Mouse (Mus musculus) activated CD4-positive, CD25-positive, alpha-beta regulatory T cell, adult 4 months (primary cell): Measurements from ENCODE around the gene Prss33. TPM values are rescaled to one million over a fixed set of nuclear protein-coding genes. Genes with fewer than 3 reads are reported as not detected.

Experiments
- ATAC-seq: one replicate; pipeline ENCODE4 v1.8.0; 2017
- polyA plus RNA-seq, 2 experiments: library from polyadenylated mRNA; unstranded; fragments of 100-300 nt; shearing (Covaris generic); gene quantifications; one replicate each; pipeline ENCODE4 v1.2.1; 2017

The Prss33 gene
- polyA plus RNA-seq, 2 experiments from 2014 or later, result 1.1 to 2.4 TPM

DNA sequence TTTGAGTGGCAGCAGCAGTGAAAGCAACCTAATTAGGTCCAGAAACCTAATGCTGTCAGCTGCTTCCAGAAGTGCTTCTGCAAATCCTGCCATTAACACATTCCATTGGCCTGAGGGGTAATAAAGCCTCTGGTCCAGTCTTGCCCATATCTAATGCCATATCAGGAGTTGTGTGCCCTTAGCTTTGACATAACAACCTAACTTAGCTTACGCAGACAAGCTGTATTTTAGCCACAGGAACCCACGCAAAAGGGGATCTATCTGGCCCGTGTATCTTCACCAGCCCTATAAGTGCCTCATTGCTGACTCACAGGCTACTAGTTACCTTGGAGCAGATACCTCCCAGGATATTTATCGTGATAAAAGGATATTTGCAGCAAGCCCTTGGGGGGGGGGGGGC is 10.3 kb downstream of the Prss33 start:
- no peak for ATAC-seq

GRCm38 (mm10) chr17:23823614-23824013 is 12.2 kb downstream of the Prss33 start:
- ATAC-seq, result no peak

- no peak for ATAC-seq
Observed at GRCm38 (mm10) chr17:23823018-23823417, 12.8 kb downstream of the Prss33 start.

DNA sequence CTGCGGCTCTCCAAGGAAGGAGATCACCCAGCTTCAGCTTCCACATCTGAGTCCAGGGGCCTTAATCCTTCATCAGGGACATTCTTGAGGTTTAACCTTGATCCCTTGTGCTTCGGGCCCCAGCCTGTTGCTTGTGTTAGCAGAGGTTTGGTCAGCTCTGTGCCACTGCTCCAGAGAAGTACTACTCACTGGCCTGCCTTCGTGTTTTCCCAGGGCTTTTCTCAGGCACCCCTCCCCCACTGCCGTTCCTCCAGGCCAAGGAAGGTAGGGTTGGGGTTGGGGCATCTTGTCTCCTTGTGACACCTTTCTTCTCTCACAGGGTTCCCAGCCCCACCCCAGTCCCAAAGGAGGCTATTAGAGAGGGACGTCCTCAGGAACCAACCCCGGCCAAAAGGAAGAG is 13.8 kb downstream of the Prss33 start:
- ATAC-seq, result no peak

- ATAC-seq, result no peak
Observed at GRCm38 (mm10) chr17:23820731-23821130, 15.1 kb downstream of the Prss33 start.

DNA sequence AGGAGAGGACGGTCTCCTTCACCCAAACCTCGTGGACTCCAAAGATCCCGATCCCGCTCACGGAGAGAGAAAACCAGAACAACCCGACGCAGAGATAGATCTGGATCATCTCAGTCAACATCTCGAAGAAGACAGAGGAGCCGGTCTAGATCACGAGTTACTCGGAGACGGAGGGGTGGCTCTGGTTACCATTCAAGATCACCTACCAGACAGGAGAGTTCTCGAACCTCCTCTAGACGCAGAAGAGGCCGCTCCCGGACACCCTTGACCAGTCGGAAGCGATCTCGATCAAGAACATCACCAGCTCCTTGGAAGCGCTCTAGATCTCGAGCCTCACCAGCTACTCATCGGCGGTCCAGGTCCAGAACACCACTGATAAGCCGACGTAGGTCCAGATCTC is 16.6 kb downstream of the Prss33 start:
- no peak for ATAC-seq

GRCm38 (mm10) chr17:23818579-23818978 is 17.3 kb downstream of the Prss33 start:
- ATAC-seq, result no peak

DNA sequence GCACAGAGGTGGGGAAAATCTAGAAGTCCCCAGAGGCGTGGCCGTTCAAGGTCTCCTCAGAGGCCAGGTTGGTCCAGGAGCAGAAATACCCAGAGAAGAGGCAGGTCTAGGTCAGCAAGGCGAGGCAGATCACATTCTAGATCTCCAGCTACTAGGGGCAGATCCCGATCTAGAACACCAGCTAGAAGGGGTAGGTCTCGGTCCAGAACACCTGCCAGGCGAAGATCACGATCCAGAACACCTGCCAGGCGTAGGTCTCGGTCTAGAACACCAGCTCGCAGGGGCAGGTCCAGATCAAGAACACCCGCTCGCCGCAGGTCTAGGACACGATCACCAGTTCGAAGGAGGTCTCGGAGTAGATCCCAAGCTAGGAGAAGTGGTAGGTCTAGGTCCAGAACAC is 20.2 kb downstream of the Prss33 start:
- no peak for ATAC-seq

DNA sequence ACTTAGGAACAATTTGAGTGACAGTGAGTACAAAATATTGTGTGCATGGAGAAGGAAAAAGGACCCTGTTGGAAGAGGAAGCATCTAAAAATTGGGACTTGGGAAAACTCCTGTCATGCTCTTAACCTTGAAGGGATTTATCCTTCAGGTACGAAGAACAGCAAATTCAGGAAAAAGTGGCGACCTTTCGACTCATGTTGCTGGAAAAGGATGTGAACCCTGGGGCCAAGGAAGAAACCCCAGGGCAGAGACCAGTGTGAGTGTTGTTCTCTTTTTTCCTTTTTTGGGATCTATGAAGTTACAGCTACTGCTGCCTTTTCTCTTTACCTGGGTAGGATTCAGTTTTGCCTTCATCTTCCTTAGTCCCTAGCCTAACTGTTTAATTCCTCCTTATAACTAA is 27.9 kb downstream of the Prss33 start:
- no peak for ATAC-seq

- ATAC-seq, result no peak
Observed at GRCm38 (mm10) chr17:23806867-23807266, 29.0 kb downstream of the Prss33 start.

DNA sequence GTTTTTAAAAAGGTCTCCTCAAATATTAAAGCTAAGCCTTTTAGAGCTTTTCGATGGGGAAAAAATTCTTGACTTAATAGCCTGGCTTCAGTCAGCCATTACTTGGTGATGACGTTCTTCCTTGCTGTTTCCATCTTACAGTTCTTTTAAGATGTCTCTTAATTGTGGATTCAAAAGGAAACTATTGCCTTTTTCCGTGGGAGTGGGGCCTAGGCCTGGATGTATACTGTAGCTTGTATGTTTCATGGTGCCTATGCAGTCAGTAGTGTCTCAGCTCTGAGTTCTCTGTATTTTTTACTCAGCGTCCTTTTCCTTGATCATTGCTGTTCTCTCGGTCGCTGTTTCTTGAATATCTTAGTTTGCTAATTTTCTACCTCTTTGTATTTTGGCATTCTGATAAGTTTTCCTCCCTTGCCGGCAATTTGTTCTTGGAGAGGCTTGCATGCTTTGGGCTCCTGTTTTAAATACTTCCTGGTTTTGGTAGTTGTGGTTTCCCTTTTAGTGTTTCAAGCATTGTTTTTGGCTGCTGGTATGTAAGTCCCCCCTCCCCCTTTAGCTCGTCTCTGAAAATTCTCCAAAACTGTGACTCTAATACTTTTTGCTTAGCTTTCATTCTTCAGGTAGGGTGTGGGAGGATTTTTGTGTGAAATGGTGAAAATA is 31.3 kb downstream of the Prss33 start:
- ATAC-seq, result peak; percentile 16

GRCm38 (mm10) chr17:23803366-23804041 is 32.4 kb downstream of the Prss33 start:
- ATAC-seq, result no peak

DNA sequence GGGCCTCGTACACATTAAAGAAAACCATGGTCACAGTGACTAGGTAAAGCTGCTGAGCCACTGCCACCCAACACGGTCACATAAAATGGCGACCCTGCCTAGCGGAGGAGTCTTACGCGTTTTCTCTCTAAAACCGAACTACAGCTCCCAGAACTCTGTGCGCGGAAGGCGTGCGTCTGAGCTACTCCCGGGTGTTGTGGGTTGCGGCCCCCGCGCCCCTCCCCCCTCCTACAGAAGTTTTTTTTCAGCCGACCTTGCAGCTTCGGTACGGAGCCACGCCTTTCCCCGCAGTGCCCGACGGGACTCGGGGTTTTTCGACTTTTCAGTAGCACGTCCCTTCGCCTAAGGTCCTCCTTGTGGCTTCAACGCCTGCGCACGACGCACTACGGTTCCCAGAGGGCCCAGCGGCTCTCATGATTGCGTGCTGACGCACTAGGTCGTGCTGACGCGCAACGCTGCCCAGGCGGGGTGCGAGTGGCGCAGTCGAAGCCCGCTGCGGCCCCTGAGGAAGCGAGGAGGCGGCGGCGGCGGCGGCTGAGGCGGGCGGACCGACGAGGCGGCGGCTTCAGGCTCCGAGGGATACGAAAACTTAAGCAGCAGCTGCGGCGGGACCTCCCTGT is 33.0 kb downstream of the Prss33 start:
- ATAC-seq, result peak; percentile 89

- ATAC-seq, result no peak
Observed at GRCm38 (mm10) chr17:23801627-23802026, 34.2 kb downstream of the Prss33 start.

- peak; percentile 90 for ATAC-seq
Observed at GRCm38 (mm10) chr17:23797316-23797715, 38.5 kb downstream of the Prss33 start.

GRCm38 (mm10) chr17:23795323-23795722 is 40.5 kb downstream of the Prss33 start:
- no peak for ATAC-seq

- no peak for ATAC-seq
Observed at GRCm38 (mm10) chr17:23791079-23791357, 44.8 kb downstream of the Prss33 start.

- ATAC-seq, result peak; percentile 47
Observed at GRCm38 (mm10) chr17:23790269-23791078, 45.4 kb downstream of the Prss33 start, which contains the start of gene Srrm2. Gene Srrm2 (plus strand): TSS chr17:23790532.

GRCm38 (mm10) chr17:23789749-23790268 is 46.0 kb downstream of the Prss33 start:
- ATAC-seq, result no peak

DNA sequence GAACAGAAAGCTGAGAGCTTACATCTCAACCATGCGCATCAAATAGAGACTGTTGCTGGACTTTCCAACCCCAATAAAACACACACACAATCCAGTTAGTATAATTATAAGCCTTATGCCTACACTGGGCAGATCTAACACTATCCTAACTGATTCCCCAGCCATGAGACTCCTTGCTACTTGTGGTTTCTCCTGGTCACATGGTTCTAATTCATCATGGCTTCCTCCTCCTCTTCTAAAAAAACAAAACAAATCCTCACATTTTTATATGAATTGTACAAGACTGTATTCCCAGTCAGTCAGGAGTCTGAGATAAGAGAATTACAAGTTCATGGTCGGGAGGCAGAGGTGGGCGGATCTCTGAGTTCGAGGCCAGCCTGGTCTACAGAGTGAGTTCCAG is 46.9 kb downstream of the Prss33 start:
- no peak for ATAC-seq

GRCm38 (mm10) chr17:23786510-23786931 is 49.3 kb downstream of the Prss33 start:
- ATAC-seq, result peak; percentile 9

GRCm38 (mm10) chr17:23785561-23786471 is 50.0 kb downstream of the Prss33 start, which contains the start of gene Flywch2:
Gene Flywch2 (minus strand): TSS chr17:23786081.
- ATAC-seq, result peak; percentile 95
